Mouse (Mus musculus) megakaryocyte-erythroid progenitor cell, adult 5-6 weeks (primary cell): ENCODE data around the gene Plod3. TPM values are rescaled to one million over a fixed set of nuclear protein-coding genes. Genes with fewer than 3 reads are reported as not detected.

ENCODE experiments used
- ATAC-seq: replicated peaks from 2 replicates; pipeline ENCODE4 v1.8.0; 2016; ENCODE audit warnings: mild to moderate bottlenecking, inconsistent platforms; ENCODE audit not compliant: severe bottlenecking, poor library complexity, low FRiP score, low TSS enrichment
- total RNA-seq, 2 experiments: library from RNA; stranded (forward) in 1 of 2; stranded (reverse) in 1 of 2; fragments of 200-1000, 215-1000 nt in 1 of 2; fragments of >200 nt in 1 of 2; fragmentation: Nextera tagmentation in 1 of 2; gene quantifications; 2 replicates each; pipeline ENCODE4 v1.2.3; 2014 to 2017

The Plod3 gene
- total RNA-seq, 2 experiments from 2014 or later, result 19.0 to 19.8 TPM

GRCm38 (mm10) chr5:136961983-136962461 lies 24.8 kb upstream of the Plod3 start:
- peak; percentile 91 for ATAC-seq

- ATAC-seq, result peak; percentile 71
These were observed 24.3 kb upstream of the Plod3 start for GRCm38 (mm10) chr5:136962501-136962900.

- no peak for ATAC-seq
These were observed 23.8 kb upstream of the Plod3 start for GRCm38 (mm10) chr5:136962966-136963540.

- peak; percentile 40 for ATAC-seq
These were observed 21.6 kb upstream of the Plod3 start for GRCm38 (mm10) chr5:136965210-136965609.

GRCm38 (mm10) chr5:136965686-136966085 lies 21.1 kb upstream of the Plod3 start:
- no peak for ATAC-seq

- ATAC-seq, result no peak
These were observed 20.5 kb upstream of the Plod3 start, which contains the start of gene Cldn15 for GRCm38 (mm10) chr5:136966331-136966730. Gene Cldn15 (plus strand): TSS chr5:136966616.

GRCm38 (mm10) chr5:136966861-136967455 lies 19.9 kb upstream of the Plod3 start:
- no peak for ATAC-seq

- ATAC-seq, result no peak
These were observed 19.2 kb upstream of the Plod3 start for GRCm38 (mm10) chr5:136967592-136967991.

- peak; percentile 82 for ATAC-seq
These were observed 16.1 kb upstream of the Plod3 start for GRCm38 (mm10) chr5:136970703-136971102.

GRCm38 (mm10) chr5:136973670-136974069 lies 13.1 kb upstream of the Plod3 start:
- no peak for ATAC-seq

GRCm38 (mm10) chr5:136977769-136978168 lies 9.1 kb upstream of the Plod3 start:
- ATAC-seq, result no peak

- no peak for ATAC-seq
These were observed 7.1 kb upstream of the Plod3 start for GRCm38 (mm10) chr5:136979762-136980161.

GRCm38 (mm10) chr5:136980974-136981373 lies 5.8 kb upstream of the Plod3 start:
- ATAC-seq, result no peak

- no peak for ATAC-seq
These were observed 4.4 kb upstream of the Plod3 start for GRCm38 (mm10) chr5:136982338-136982930.

- no peak for ATAC-seq
These were observed 2.0 kb upstream of the Plod3 start for GRCm38 (mm10) chr5:136984828-136985227.

- ATAC-seq, result peak; percentile 39; the same call in 1 of the 2 replicates
These were observed 517 bp downstream of the Plod3 start for GRCm38 (mm10) chr5:136987138-136987933.

GRCm38 (mm10) chr5:136987934-136988271 lies 1.1 kb downstream of the Plod3 start, which contains the start of gene Znhit1:
Gene Znhit1 (minus strand): TSS chr5:136988021.
- 0 out of 2 replicates have a peak, but pooled peaks have one; percentile 10 for ATAC-seq

- no peak for ATAC-seq
These were observed 1.6 kb downstream of the Plod3 start for GRCm38 (mm10) chr5:136988420-136988819.

GRCm38 (mm10) chr5:136989801-136990200 lies 3.0 kb downstream of the Plod3 start:
- no peak for ATAC-seq

GRCm38 (mm10) chr5:136999449-136999848 lies 12.6 kb downstream of the Plod3 start:
- no peak for ATAC-seq
